ENCODE assay signal across 15 mouse cellular contexts in the genomic region with DNA sequence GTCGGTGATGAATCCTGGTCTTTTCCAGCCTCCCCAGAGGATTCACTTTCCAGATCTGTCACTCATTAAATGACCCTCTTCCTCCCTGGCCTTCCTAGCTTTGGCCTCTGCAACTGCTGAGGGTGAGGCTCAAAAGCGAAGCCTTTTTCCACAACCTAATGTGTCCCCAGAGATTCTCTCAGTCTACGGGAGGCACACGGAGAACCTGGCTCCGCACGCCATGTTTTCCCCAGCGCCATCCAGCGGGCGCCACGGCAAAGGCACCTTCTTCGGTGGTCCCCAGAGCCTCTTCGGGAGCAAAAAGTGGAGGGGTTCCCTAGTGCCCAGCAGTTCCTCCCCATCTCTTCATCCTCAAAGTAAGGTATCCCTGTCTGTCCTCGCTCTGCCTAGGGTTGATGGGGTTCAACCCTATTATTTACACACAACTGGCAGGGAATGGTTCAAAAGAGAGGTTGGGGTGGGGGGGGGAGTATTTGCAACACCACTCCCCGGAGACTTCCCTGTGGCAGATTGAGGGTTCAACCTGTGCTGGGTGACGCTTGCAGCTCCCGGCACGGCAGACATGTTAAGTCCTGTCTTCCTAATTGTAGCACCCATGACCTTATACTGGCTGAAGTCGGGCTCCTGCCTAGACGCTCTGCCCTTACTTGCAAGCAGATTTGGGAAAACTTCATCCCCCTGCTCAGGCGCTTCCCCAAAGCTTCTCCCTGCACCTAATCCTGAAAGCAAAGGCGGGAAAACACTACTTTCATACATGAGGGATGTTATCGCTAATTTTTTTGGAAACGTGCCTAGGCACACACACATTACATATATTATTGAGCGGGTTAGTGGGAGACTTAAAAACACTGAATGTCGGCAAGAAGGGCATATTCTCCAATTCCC. TPM values are rescaled to one million over a fixed set of nuclear protein-coding genes. Genes with fewer than 3 reads are reported as not detected.
DNase-seq lines count a peak whose midpoint lies in the region; ATAC-seq and TF ChIP-seq lines count a peak whose summit lies in the region.
"Had no signal": no experiment of that assay in that cellular context is flagged by ENCODE, and none has a peak within 500 bp of the region (broad histone marks: within the 10 kb centered on the region; RNA-seq: fewer than 3 reads in every experiment).

No protein-coding gene starts in this region.

- no peaks in the 10 kb centered on the region for H3K36me3 ChIP-seq in forebrain, postnatal 0 days (ENCODE audit: insufficient read depth)
- H3K36me3 ChIP-seq in forebrain, embryonic 15.5 days = no peaks in the 10 kb centered on the region
- no peaks in the 10 kb centered on the region for H3K36me3 ChIP-seq in liver, embryonic 11.5 days (ENCODE audit: control insufficient read depth, insufficient read depth, low read length)
- H3K36me3 ChIP-seq in limb, embryonic 12.5 days = no peaks in the 10 kb centered on the region
- H3K36me3 ChIP-seq: intestine, embryonic 15.5 days had no signal

- WGBS in forebrain, postnatal 0 days = 2% methylated on average over 25 of the region's 25 CpGs
- WGBS in forebrain, embryonic 15.5 days = under 1% methylated on average over 25 of the region's 25 CpGs
- 6% methylated on average over 25 of the region's 25 CpGs for WGBS in liver, embryonic 11.5 days
- WGBS in limb, embryonic 12.5 days = 2% methylated on average over 25 of the region's 25 CpGs

- TF ChIP-seq CTCF in forebrain, postnatal 0 days (IDR thresholded peaks at IDR 0.05; ENCODE audit: low read depth) = 0 out of 2 replicates have a peak, but pooled peaks have one; percentile 21

- H3K27me3 ChIP-seq in forebrain, postnatal 0 days (ENCODE audit: insufficient read depth, low read length) = peaks cover 77% of the 10 kb centered on the region
- peaks cover 92% of the 10 kb centered on the region for H3K27me3 ChIP-seq in forebrain, embryonic 15.5 days
- peaks cover 98% of the 10 kb centered on the region for H3K27me3 ChIP-seq in liver, embryonic 11.5 days (replicated peaks; ENCODE audit: control insufficient read depth, insufficient read depth, low read length)
- peaks cover 99% of the 10 kb centered on the region for H3K27me3 ChIP-seq in limb, embryonic 12.5 days

- DNase-seq in forebrain, postnatal 0 days = no peak
- DNase-seq in liver, embryonic 11.5 days (ENCODE audit: low spot score) = no peak
- no peak for DNase-seq in liver
- DNase-seq in R1 (ENCODE audit: low read depth, low spot score) = peak; percentile 77
- no peak for DNase-seq in frontal cortex, postnatal 14 days (ENCODE audit: low spot score in 2 of 2)
- DNase-seq: cerebellum, postnatal 25 days; layer of hippocampus, adult 9-11 months; right cerebral cortex, postnatal 4 days; thymus, postnatal 14 days had no signal

- no peak overlapping the region for H3K27ac ChIP-seq in forebrain, postnatal 0 days (ENCODE audit: low read depth, low read length)
- no peak overlapping the region for H3K27ac ChIP-seq in forebrain, embryonic 15.5 days (replicated peaks)
- H3K27ac ChIP-seq in liver, embryonic 11.5 days (ENCODE audit: low read depth, low read length) = no peak overlapping the region
- H3K27ac ChIP-seq in limb, embryonic 12.5 days = no peak overlapping the region
- H3K27ac ChIP-seq: intestine, embryonic 15.5 days had no signal

- H3K4me3 ChIP-seq in forebrain, postnatal 0 days (ENCODE audit: low read depth, low read length) = no peak overlapping the region
- no peak overlapping the region for H3K4me3 ChIP-seq in forebrain, embryonic 15.5 days
- no peak overlapping the region for H3K4me3 ChIP-seq in liver, embryonic 11.5 days (ENCODE audit: low read depth, low read length)
- no peak overlapping the region for H3K4me3 ChIP-seq in limb, embryonic 12.5 days (replicated peaks)
- H3K4me3 ChIP-seq: intestine, embryonic 15.5 days had no signal

- no peaks in the 10 kb centered on the region for H3K9me3 ChIP-seq in forebrain, postnatal 0 days (ENCODE audit: low read length)
- H3K9me3 ChIP-seq in forebrain, embryonic 15.5 days = no peaks in the 10 kb centered on the region
- no peaks in the 10 kb centered on the region for H3K9me3 ChIP-seq in liver, embryonic 11.5 days (ENCODE audit: control insufficient read depth, low read length)
- H3K9me3 ChIP-seq in limb, embryonic 12.5 days = no peaks in the 10 kb centered on the region
- H3K9me3 ChIP-seq: intestine, embryonic 15.5 days had no signal

- H3K9ac ChIP-seq in forebrain, postnatal 0 days = no peak overlapping the region
- H3K9ac ChIP-seq in forebrain, embryonic 15.5 days (replicated peaks) = no peak overlapping the region
- H3K9ac ChIP-seq in liver, embryonic 11.5 days (ENCODE audit: low read depth, low read length) = no peak overlapping the region
- H3K9ac ChIP-seq in limb, embryonic 12.5 days (replicated peaks) = no peak overlapping the region
- H3K9ac ChIP-seq: intestine, embryonic 15.5 days had no signal

- ATAC-seq in forebrain, postnatal 0 days = no peak
- no peak for ATAC-seq in forebrain, embryonic 15.5 days (replicated peaks)
- ATAC-seq in liver, embryonic 11.5 days (replicated peaks; ENCODE audit: low FRiP score) = no peak
- ATAC-seq in limb, embryonic 12.5 days (ENCODE audit: insufficient number of reproducible peaks, insufficient read depth, low FRiP score, low TSS enrichment, low read depth) = no peak
- ATAC-seq in CD4-positive, CD25-positive, alpha-beta regulatory T cell, adult 4 months = no peak
- ATAC-seq: intestine, embryonic 15.5 days had no signal

- H3K4me1 ChIP-seq in forebrain, postnatal 0 days (ENCODE audit: insufficient read depth) = no peaks in the 10 kb centered on the region
- peaks cover 5% of the 10 kb centered on the region; the same call in 1 of the 2 replicates for H3K4me1 ChIP-seq in forebrain, embryonic 15.5 days
- H3K4me1 ChIP-seq in liver, embryonic 11.5 days (replicated peaks; ENCODE audit: control insufficient read depth, insufficient read depth, low read length) = no peaks in the 10 kb centered on the region
- H3K4me1 ChIP-seq in limb, embryonic 12.5 days (replicated peaks) = peaks cover 16% of the 10 kb centered on the region; the same call in 1 of the 2 replicates

- no peak overlapping the region for H3K4me2 ChIP-seq in forebrain, postnatal 0 days (ENCODE audit: low read depth)
- H3K4me2 ChIP-seq in forebrain, embryonic 15.5 days (replicated peaks) = no peak overlapping the region
- peak overlapping the region; percentile 27 for H3K4me2 ChIP-seq in liver, embryonic 11.5 days
- H3K4me2 ChIP-seq in limb, embryonic 12.5 days = peak overlapping the region; percentile 3; the same call in 1 of the 2 replicates
- H3K4me2 ChIP-seq: intestine, embryonic 15.5 days had no signal

RNA-seq across cellular contexts. Expression of gene Tbx3, which starts 9.7 kb away (rescaled TPM):
- 1.5 and 2.9 TPM in 2 replicates for total RNA-seq in forebrain, postnatal 0 days (2014; rRNA removed)
- 1.2 and 1.7 TPM in 2 replicates for polyA plus RNA-seq in forebrain, postnatal 0 days (2015; fragmentation: Nextera tagmentation; extraction: Ambion mirVana)
- 1.7 and 2.4 TPM in 2 replicates for polyA plus RNA-seq in forebrain, embryonic 15.5 days (2015; fragmentation: Nextera tagmentation; extraction: Ambion mirVana)
- polyA plus RNA-seq in liver, embryonic 11.5 days (2014; fragmentation: Nextera tagmentation; extraction: Ambion mirVana) = 23.3 and 25.9 TPM in 2 replicates
- 38.3 and 42.4 TPM in 2 replicates for polyA plus RNA-seq in limb, embryonic 12.5 days (2016; fragmentation: Nextera tagmentation; extraction: Ambion mirVana)
- polyA plus RNA-seq in CD4-positive, CD25-positive, alpha-beta regulatory T cell, adult 4 months (2017; shearing (Covaris generic)) = under 1 TPM in 1 of 2 experiments, not detected in 1; 0.28 TPM
- total RNA-seq: granulocyte monocyte progenitor cell, adult 5-6 weeks; monocyte, adult 5-6 weeks had no signal

Comparison
In these comparisons a context has a peak if more than half of its experiments do, and no peak if none do; other contexts are left out.
1. H3K4me2 ChIP-seq: peak in liver, embryonic 11.5 days (single experiment) and limb, embryonic 12.5 days (single experiment); none in forebrain, postnatal 0 days (single experiment) and forebrain, embryonic 15.5 days (single experiment).